Mouse (Mus musculus) testis, postnatal 10 days (tissue): ENCODE measurements at regions not wholly inside any gene's neighbourhood (a gene's known extent, or its start where the extent isn't known, plus 50 kb on each side); places are given as distances from the start of the nearest gene placed in this dataset.

Experiments used
- DNase-seq: peaks from one replicate; pipeline ENCODE4 v3.0.0; 2021; ENCODE audit warnings: low spot score

GRCm38 (mm10) chr13:71874986-71875385 lies 88.5 kb downstream of the Irx1 start:
- no peak for DNase-seq

- DNase-seq, result no peak
Measured at GRCm38 (mm10) chr13:71868763-71869162, 94.8 kb downstream of the Irx1 start.

- no peak for DNase-seq
Measured at GRCm38 (mm10) chr13:71853426-71854025, 110.0 kb downstream of the Irx1 start.

- DNase-seq, result no peak
Measured at GRCm38 (mm10) chr13:71804032-71804958, 159.2 kb downstream of the Irx1 start.

GRCm38 (mm10) chr13:71798288-71798687 lies 165.2 kb downstream of the Irx1 start:
- DNase-seq, result no peak

- no peak for DNase-seq
Measured at GRCm38 (mm10) chr13:71784740-71785139, 178.8 kb downstream of the Irx1 start.

- no peak for DNase-seq
Measured at GRCm38 (mm10) chr13:71747003-71747965, 216.2 kb downstream of the Irx1 start.

GRCm38 (mm10) chr13:71746534-71746933 lies 217.0 kb downstream of the Irx1 start:
- no peak for DNase-seq

GRCm38 (mm10) chr13:71736821-71737345 lies 226.6 kb downstream of the Irx1 start:
- DNase-seq, result no peak

GRCm38 (mm10) chr13:71734261-71734660 lies 229.3 kb downstream of the Irx1 start:
- DNase-seq, result no peak

GRCm38 (mm10) chr13:71733360-71733759 lies 230.2 kb downstream of the Irx1 start:
- no peak for DNase-seq

- DNase-seq, result no peak
Measured at GRCm38 (mm10) chr13:71732903-71733302, 230.6 kb downstream of the Irx1 start.

- DNase-seq, result no peak
Measured at GRCm38 (mm10) chr13:71690069-71690817, 273.3 kb downstream of the Irx1 start.

GRCm38 (mm10) chr13:71689187-71689586 lies 274.3 kb downstream of the Irx1 start:
- DNase-seq, result no peak

- no peak for DNase-seq
Measured at GRCm38 (mm10) chr13:71676081-71676624, 287.4 kb downstream of the Irx1 start.

- no peak for DNase-seq
Measured at GRCm38 (mm10) chr13:71669956-71670739, 293.4 kb downstream of the Irx1 start.

- DNase-seq, result no peak
Measured at GRCm38 (mm10) chr13:71668256-71668655, 295.3 kb downstream of the Irx1 start.

- no peak for DNase-seq
Measured at GRCm38 (mm10) chr13:71665221-71665916, 298.2 kb downstream of the Irx1 start.

GRCm38 (mm10) chr13:71657898-71658297 lies 305.6 kb downstream of the Irx1 start:
- DNase-seq, result no peak
